Mouse (Mus musculus): ENCODE data around the gene Dr1. TPM values are rescaled to one million over a fixed set of nuclear protein-coding genes. Genes with fewer than 3 reads are reported as not detected.
A peak's percentile ranks its signal among the peaks of the same experiment; 100 is the strongest.
"Not testable (repeated sequence)": the region's sequence is repeated elsewhere in the genome, so short reads cannot be mapped to it uniquely, and the experiment has no call there.

The Dr1 gene
- polyA plus RNA-seq, 1 experiment = 16.6 TPM

DNA sequence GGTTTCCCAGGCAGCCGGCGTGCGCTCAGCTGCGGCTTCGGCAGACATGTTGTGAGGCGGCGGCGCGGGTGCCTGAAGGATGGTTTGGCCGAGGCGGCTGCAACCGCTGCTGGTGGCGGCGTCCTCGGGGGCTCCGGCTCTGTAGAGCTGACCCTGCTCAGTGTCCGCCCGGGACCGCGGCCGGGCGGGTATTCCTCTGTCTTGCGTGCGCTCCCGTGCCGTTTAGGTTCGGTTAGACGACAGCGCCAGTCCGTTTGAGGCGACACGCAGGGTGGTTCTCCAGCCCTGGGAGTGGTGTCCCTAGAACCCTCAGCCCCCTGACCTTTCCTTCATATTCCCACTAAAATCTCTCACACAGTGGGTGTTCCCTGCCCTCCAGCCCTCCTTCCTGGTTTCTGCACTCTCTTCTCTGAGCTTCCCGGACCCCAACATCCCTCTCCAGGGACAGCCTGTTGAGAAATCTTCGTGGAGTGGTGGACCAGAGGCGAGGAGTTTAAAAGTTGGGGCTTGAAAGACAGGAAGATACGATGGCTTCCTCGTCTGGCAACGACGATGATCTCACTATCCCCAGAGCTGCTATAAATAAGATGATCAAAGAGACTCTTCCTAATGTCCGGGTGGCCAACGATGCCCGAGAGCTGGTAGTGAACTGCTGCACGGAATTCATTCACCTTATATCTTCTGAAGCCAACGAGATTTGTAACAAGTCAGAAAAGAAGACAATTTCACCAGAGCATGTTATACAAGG, 540 bp downstream of the Dr1 start:
- under 1% methylated on average over 44 of the region's 44 CpGs for WGBS
- DNase-seq = no peak
- TF ChIP-seq CTCF (IDR thresholded peaks at IDR 0.05; ENCODE audit: insufficient read depth, low read length) = no peak
- peak overlapping the region; percentile 96 for H3K4me3 ChIP-seq (replicated peaks; ENCODE audit: extremely low read depth, low read depth, low read length)
- H3K4me1 ChIP-seq (ENCODE audit: control insufficient read depth, insufficient read depth, low read length) = peaks cover 10% of the 10 kb centered on the region

DNA sequence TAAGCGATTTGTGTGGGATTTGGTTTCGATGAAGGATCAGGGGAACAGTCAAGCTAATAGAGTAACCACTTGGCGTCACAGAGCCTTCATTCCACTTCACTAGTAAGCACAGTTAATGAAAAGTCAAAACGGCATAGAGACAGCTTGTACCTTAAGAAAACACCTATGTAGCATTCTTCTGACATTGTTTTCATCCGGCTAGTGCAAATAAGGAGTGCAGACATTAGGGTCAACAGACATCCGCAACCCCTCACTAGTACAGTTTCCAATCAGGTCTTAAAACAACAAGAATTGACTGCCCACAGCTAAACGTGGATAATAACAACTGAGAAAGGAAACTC, 1.1 kb downstream of the Dr1 start:
- DNase-seq = no peak
- H3K4me1 ChIP-seq (ENCODE audit: control insufficient read depth, insufficient read depth, low read length) = peaks cover 10% of the 10 kb centered on the region
- H3K4me3 ChIP-seq (replicated peaks; ENCODE audit: extremely low read depth, low read depth, low read length) = peak overlapping the region; percentile 96
- WGBS = 4% methylated on average over 7 of the region's 7 CpGs
- TF ChIP-seq POLR2A (IDR thresholded peaks at IDR 0.05; ENCODE audit: borderline replicate concordance, extremely low read depth, low read depth, low read length) (no peak), CTCF (IDR thresholded peaks at IDR 0.05; ENCODE audit: insufficient read depth, low read length) (no peak)

DNA sequence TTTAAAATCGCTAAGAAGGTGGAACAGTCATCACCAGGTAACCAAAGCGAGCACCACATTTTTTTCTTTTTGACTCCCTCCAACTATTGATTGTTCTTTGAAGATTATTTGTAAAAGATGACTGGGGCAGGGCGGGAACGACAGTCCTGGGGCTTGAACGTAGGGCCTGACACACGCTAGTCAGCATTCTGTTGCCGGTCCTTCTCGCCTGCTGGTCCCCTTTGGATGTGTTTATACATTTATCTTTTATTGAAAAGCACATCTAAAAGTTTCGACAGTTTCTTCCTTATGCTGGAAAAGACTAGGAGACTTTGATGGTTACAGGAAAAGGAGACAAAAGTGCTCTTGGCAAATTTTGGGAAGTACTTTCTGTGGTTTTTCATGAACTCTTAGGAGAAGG, 1.7 kb downstream of the Dr1 start:
- DNase-seq = no peak
- no peak for TF ChIP-seq CTCF (IDR thresholded peaks at IDR 0.05; ENCODE audit: insufficient read depth, low read length)
- no peak for TF ChIP-seq POLR2A (IDR thresholded peaks at IDR 0.05; ENCODE audit: borderline replicate concordance, extremely low read depth, low read depth, low read length)
- 13% methylated on average over 9 of the region's 9 CpGs for WGBS

DNA sequence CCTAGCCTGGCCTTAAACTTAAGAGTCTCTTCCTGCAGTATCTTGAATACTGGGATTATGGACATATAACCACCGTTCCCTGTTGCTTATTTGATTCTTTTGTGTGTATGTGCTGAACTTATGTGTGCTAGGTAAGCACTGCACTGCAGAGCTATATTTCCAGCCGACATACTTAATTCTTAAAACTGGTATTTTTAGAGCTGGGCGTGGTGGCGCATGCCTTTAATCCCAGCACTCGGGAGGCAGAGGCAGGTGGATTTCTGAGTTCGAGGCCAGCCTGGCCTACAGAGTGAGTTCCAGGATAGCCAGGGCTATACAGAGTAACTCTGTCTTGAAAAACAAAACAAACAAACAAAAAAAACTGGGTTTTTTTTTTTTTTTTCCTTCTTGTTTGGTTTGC, 2.6 kb downstream of the Dr1 start:
- 88% methylated on average over 6 of the region's 6 CpGs for WGBS
- DNase-seq; H3K4me3 ChIP-seq (replicated peaks; ENCODE audit: extremely low read depth, low read depth, low read length): not testable (repeated sequence)
- peaks cover 10% of the 10 kb centered on the region for H3K4me1 ChIP-seq (ENCODE audit: control insufficient read depth, insufficient read depth, low read length)

More for the DNA sequence above, 1.7 kb downstream of the Dr1 start:
- peak overlapping the region; percentile 96 for H3K4me3 ChIP-seq (replicated peaks; ENCODE audit: extremely low read depth, low read depth, low read length)
- peaks cover 10% of the 10 kb centered on the region for H3K4me1 ChIP-seq (ENCODE audit: control insufficient read depth, insufficient read depth, low read length)

DNA sequence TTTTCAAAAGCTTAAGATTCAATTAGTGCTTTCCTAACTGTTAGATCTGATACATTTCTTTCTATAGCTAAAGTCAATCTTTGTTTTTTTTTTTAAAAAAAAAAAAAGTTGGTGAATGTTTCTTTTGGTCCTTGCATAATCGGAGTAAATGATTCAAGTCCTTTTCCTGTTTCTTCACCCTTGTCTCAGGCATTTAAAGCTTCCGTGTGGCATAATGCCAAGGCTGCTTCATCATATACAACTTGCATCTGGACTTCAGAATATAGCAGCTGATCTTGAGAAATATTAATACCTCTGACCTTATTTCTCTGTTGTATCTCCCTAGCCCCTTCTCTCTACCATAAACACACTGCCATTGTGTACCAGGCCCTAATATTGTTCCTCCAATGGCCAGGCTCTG, 18.3 kb downstream of the Dr1 start:
- no peak for DNase-seq
- TF ChIP-seq CTCF (IDR thresholded peaks at IDR 0.05; ENCODE audit: insufficient read depth, low read length) (no peak), POLR2A (IDR thresholded peaks at IDR 0.05; ENCODE audit: borderline replicate concordance, extremely low read depth, low read depth, low read length) (no peak)
- Histone ChIP-seq H3K4me3 (replicated peaks; ENCODE audit: extremely low read depth, low read depth, low read length) (no peak overlapping the region), H3K4me1 (ENCODE audit: control insufficient read depth, insufficient read depth, low read length) (no peaks in the 10 kb centered on the region)
- 41% methylated on average over 2 of the region's 2 CpGs for WGBS

DNA sequence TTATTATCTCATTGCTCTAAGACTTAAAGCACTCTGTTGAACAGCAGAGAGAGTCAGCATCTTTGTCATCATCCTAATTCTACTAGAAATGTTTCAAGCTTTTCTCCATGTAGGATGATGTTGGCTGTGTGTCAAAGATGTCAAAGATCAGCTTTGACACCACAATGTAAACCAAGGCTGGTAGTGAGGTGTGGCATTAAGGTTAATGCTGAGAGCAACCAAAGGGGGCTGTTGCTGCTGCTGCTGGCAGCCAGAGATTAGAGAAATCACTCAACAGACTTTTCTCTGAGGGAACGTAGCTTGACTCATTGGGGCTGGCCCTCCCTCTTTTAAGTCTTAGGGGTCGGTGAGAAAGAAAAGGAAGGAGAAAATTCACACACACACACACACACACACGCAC, 32.9 kb downstream of the Dr1 start:
- TF ChIP-seq CTCF (IDR thresholded peaks at IDR 0.05; ENCODE audit: insufficient read depth, low read length) = no peak
- TF ChIP-seq POLR2A (IDR thresholded peaks at IDR 0.05; ENCODE audit: borderline replicate concordance, extremely low read depth, low read depth, low read length) = no peak
- 48% methylated on average over 3 of the region's 3 CpGs for WGBS
- Histone ChIP-seq H3K4me3 (replicated peaks; ENCODE audit: extremely low read depth, low read depth, low read length) (no peak overlapping the region), H3K4me1 (ENCODE audit: control insufficient read depth, insufficient read depth, low read length) (no peaks in the 10 kb centered on the region)
- DNase-seq = no peak

DNA sequence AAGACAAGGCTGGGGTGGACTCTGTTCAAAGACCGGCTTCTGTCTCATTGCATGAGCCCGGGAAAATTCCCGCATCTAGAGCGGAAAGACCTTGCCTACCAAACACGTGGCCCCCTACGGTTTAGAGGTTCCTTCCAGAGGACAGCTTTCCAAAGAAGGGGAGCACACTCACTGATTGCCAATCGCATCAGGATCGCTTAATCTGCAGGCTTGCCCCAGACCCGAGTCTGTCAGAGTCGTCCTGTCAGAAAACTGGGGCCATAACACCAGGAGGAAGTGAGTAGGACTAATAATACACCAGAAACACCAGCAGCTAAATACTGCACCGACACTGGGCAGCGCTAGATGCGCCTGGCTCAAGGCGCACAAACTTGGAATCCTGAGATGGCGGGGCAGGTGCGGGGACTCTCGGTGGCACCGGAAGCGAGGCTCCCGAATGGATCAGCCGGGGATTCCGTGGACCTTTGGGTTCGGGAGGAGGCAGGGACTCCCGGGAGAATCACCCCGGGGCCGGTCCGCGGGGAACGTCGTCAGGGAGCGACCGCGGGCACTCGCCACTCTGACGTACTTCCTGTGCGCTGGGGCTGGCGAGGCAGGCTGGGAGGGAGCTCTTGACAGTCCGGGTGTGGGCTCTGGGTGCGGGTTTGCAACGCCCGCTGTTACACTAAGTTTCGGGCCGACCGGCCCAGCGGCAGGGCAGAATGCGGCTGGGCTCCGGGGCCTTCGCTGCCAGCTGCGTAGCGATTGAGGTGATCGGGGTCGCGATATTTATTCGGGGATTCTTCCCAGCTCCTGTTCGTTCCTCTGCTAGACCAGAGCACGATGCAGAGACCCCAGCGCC, 43.7 kb downstream of the Dr1 start, which contains the start of gene Pigg:
TSS of gene Pigg (plus strand) at position 386 of the 841 bp plus-strand sequence.
- under 1% methylated on average over 57 of the region's 57 CpGs for WGBS
- H3K4me1 ChIP-seq (ENCODE audit: control insufficient read depth, insufficient read depth, low read length) = peaks cover 5% of the 10 kb centered on the region
- H3K4me3 ChIP-seq (replicated peaks; ENCODE audit: extremely low read depth, low read depth, low read length) = peak within 1 kb of the TSS; percentile 97
- DNase-seq = peak; percentile 94
- TF ChIP-seq POLR2A (IDR thresholded peaks at IDR 0.05; ENCODE audit: borderline replicate concordance, extremely low read depth, low read depth, low read length) (peak; percentile 90), CTCF (IDR thresholded peaks at IDR 0.05; ENCODE audit: insufficient read depth, low read length) (no peak)

DNA sequence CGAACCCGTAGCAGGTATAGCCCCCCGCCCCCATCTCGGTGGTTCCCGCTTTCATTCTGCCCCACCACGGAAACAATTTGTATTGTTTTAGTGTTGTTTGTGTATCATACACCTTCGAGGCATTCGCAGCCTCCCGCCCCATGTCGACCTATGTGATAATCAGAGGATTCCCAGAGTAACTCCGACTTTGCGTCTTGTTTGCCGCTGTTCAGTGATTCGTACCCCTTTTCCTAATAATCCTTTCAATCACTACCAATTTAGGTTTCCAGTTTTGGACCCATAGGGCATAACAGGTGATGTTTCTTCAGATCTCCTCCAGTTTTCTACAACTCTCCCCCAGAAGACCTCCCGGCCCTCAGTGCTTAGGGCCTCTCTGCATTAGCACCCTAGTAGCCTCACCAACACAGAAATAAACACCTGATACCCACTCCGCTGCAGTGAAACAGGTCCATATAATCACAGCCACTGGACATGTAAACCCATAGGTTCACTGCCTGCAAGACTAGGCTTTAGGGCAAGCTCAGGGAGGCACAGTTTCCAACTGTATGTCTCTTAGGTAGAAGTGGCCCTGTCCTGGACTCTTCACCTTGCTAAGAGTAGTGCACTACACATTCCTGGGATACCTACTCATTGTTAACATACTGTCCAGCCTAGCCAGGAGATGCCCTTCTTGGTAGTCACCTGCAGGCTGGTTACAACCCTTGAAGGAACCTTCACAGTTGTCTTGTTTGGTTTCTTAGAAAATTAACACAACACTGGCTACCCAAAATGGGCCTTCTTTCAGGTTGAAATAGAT, 44.6 kb downstream of the Dr1 start:
- peaks cover 5% of the 10 kb centered on the region for H3K4me1 ChIP-seq (ENCODE audit: control insufficient read depth, insufficient read depth, low read length)
- DNase-seq = peak; percentile 11
- H3K4me3 ChIP-seq (replicated peaks; ENCODE audit: extremely low read depth, low read depth, low read length) = peak overlapping the region; percentile 97
- 4% methylated on average over 16 of the region's 16 CpGs for WGBS
- TF ChIP-seq CTCF (IDR thresholded peaks at IDR 0.05; ENCODE audit: insufficient read depth, low read length) = no peak
- TF ChIP-seq POLR2A (IDR thresholded peaks at IDR 0.05; ENCODE audit: borderline replicate concordance, extremely low read depth, low read depth, low read length) = no peak

Other genes with a start within 250 kb of the Dr1 start
- 8.5 and 11.3 TPM in 2 replicates for gene Mtf2, start 203.2 kb upstream of the Dr1 start, polyA plus RNA-seq (2012; rRNA removed)
- gene Tmed5, start 136.3 kb upstream of the Dr1 start, polyA plus RNA-seq (2012; rRNA removed) = 87.2 and 108 TPM in 2 replicates
- 0.02 TPM in 1 of 2 replicates, not detected in the other for gene Ccdc18, start 136.0 kb upstream of the Dr1 start, polyA plus RNA-seq (2012; rRNA removed)
- gene Pigg, start 43.7 kb downstream of the Dr1 start, polyA plus RNA-seq (2012; rRNA removed) = 9.9 and 12.4 TPM in 2 replicates
- gene Gm42517, start 99.0 kb downstream of the Dr1 start, polyA plus RNA-seq (2012; rRNA removed) = 1.7 and 2.3 TPM in 2 replicates
- gene Pde6b, start 119.5 kb downstream of the Dr1 start, polyA plus RNA-seq (2012; rRNA removed) = not detected in 2 replicates
- gene Atp5k, start 165.6 kb downstream of the Dr1 start, polyA plus RNA-seq (2012; rRNA removed) = 19.3 and 33.6 TPM in 2 replicates
- gene Mfsd7a, start 180.0 kb downstream of the Dr1 start, polyA plus RNA-seq (2012; rRNA removed) = 6.8 and 9.7 TPM in 2 replicates
- gene Pcgf3, start 192.3 kb downstream of the Dr1 start, polyA plus RNA-seq (2012; rRNA removed) = 7.4 and 11.1 TPM in 2 replicates

Data from lung, adult 2 months (tissue).